Mouse (Mus musculus): Measurements from ENCODE around the gene Mgll. TPM values are rescaled to one million over a fixed set of nuclear protein-coding genes. Genes with fewer than 3 reads are reported as not detected.

Mgll gene
- polyA plus RNA-seq, 1 experiment: 152 TPM

- no peak overlapping the region for H3K27ac ChIP-seq (ENCODE audit: insufficient read depth, low read depth, low read length)
- no peaks in the 10 kb centered on the region for H3K36me3 ChIP-seq (ENCODE audit: control insufficient read depth, insufficient read depth, low read length)
- no peak for DNase-seq
- no peak overlapping the region for H3K4me3 ChIP-seq (ENCODE audit: insufficient read depth, low read depth, low read length)
- H3K27me3 ChIP-seq (replicated peaks; ENCODE audit: control insufficient read depth, insufficient read depth, low read length): no peaks in the 10 kb centered on the region
- H3K4me1 ChIP-seq (ENCODE audit: control insufficient read depth, insufficient read depth, low read length): peaks cover 3% of the 10 kb centered on the region; the same call in 1 of the 2 replicates
- no peak for TF ChIP-seq POLR2A (IDR thresholded peaks at IDR 0.05; ENCODE audit: low read depth, low read length)
- no peak for TF ChIP-seq CTCF (conservative IDR thresholded peaks at IDR 0.05; ENCODE audit: insufficient read depth, insufficient read length, low read depth, low read length)
- 86% methylated on average over 6 of the region's 6 CpGs for WGBS
These were observed 45.5 kb downstream of the Mgll start for GRCm38 (mm10) chr6:88769723-88770122.

DNA sequence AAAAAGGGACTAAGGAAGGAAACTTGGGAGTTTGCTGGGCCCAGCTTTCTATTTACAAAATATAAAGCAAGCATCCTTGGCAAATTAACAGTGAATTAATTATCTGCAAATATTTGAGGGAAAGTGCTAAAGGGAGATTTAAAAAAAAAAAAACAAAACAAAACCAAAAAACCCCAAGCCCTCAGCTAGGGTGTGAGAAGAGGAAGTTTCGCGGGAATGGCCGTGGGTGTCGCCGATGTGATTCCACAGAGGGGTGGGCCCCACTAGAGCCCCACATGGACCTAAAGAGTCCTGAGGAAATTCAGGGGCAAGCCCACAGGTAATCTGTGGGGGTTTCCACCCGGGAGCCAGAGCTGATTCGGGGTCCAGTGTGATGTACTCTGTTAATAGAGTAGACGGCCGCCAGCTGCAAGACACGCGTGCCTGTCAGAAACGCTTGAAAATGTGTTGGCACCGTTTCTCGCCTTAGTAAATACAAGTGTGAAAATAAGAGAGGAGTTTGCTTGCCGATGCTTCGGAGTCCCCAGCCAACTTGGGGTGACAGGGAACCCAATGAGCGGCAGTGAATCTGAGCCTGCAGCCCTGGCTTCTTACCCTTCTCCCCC is 46.2 kb downstream of the Mgll start:
- no peak for DNase-seq
- H3K4me1 ChIP-seq (ENCODE audit: control insufficient read depth, insufficient read depth, low read length): peaks cover 3% of the 10 kb centered on the region; the same call in 1 of the 2 replicates
- 75% methylated on average over 17 of the region's 17 CpGs for WGBS
- no peaks in the 10 kb centered on the region for H3K27me3 ChIP-seq (replicated peaks; ENCODE audit: control insufficient read depth, insufficient read depth, low read length)
- H3K4me3 ChIP-seq (ENCODE audit: insufficient read depth, low read depth, low read length): no peak overlapping the region
- H3K36me3 ChIP-seq (ENCODE audit: control insufficient read depth, insufficient read depth, low read length): no peaks in the 10 kb centered on the region
- no peak overlapping the region for H3K27ac ChIP-seq (ENCODE audit: insufficient read depth, low read depth, low read length)
- TF ChIP-seq POLR2A (IDR thresholded peaks at IDR 0.05; ENCODE audit: low read depth, low read length) (no peak), CTCF (conservative IDR thresholded peaks at IDR 0.05; ENCODE audit: insufficient read depth, insufficient read length, low read depth, low read length) (no peak)

GRCm38 (mm10) chr6:88770981-88771380 is 46.8 kb downstream of the Mgll start:
- WGBS: 95% methylated on average over 5 of the region's 5 CpGs
- TF ChIP-seq CTCF (conservative IDR thresholded peaks at IDR 0.05; ENCODE audit: insufficient read depth, insufficient read length, low read depth, low read length) (no peak), POLR2A (IDR thresholded peaks at IDR 0.05; ENCODE audit: low read depth, low read length) (no peak)

DNA sequence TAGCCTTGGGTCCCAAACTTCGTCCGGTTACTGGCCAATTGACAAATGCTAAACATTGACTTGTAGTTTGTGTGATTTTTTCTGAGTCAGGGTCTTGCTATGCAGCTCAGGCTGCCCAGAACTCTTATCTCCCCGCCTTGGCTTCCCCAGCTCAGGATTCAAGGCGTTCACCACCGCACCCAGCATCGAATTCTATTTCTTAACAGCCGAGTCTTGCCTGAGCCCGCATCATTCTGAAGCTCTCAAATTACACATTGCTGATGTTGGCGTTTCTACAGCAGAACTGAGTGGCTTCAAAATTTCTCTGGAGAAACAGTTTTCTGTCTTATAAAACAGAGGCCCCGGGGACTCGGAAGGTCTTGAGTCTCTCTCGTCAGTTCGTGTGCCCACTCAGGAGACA is 47.8 kb downstream of the Mgll start:
- TF ChIP-seq CTCF (conservative IDR thresholded peaks at IDR 0.05; ENCODE audit: insufficient read depth, insufficient read length, low read depth, low read length): no peak
- no peak for TF ChIP-seq POLR2A (IDR thresholded peaks at IDR 0.05; ENCODE audit: low read depth, low read length)
- no peak for DNase-seq
- 83% methylated on average over 13 of the region's 13 CpGs for WGBS
- Histone ChIP-seq H3K36me3 (ENCODE audit: control insufficient read depth, insufficient read depth, low read length) (no peaks in the 10 kb centered on the region), H3K27ac (ENCODE audit: insufficient read depth, low read depth, low read length) (no peak overlapping the region), H3K4me1 (ENCODE audit: control insufficient read depth, insufficient read depth, low read length) (peaks cover 3% of the 10 kb centered on the region; the same call in 1 of the 2 replicates), H3K27me3 (replicated peaks; ENCODE audit: control insufficient read depth, insufficient read depth, low read length) (no peaks in the 10 kb centered on the region), H3K4me3 (ENCODE audit: insufficient read depth, low read depth, low read length) (no peak overlapping the region)

More at GRCm38 (mm10) chr6:88770981-88771380, 46.8 kb downstream of the Mgll start:
- Histone ChIP-seq H3K4me3 (ENCODE audit: insufficient read depth, low read depth, low read length) (no peak overlapping the region), H3K27me3 (replicated peaks; ENCODE audit: control insufficient read depth, insufficient read depth, low read length) (no peaks in the 10 kb centered on the region), H3K4me1 (ENCODE audit: control insufficient read depth, insufficient read depth, low read length) (peaks cover 3% of the 10 kb centered on the region; the same call in 1 of the 2 replicates), H3K36me3 (ENCODE audit: control insufficient read depth, insufficient read depth, low read length) (no peaks in the 10 kb centered on the region), H3K27ac (ENCODE audit: insufficient read depth, low read depth, low read length) (no peak overlapping the region)
- no peak for DNase-seq

DNA sequence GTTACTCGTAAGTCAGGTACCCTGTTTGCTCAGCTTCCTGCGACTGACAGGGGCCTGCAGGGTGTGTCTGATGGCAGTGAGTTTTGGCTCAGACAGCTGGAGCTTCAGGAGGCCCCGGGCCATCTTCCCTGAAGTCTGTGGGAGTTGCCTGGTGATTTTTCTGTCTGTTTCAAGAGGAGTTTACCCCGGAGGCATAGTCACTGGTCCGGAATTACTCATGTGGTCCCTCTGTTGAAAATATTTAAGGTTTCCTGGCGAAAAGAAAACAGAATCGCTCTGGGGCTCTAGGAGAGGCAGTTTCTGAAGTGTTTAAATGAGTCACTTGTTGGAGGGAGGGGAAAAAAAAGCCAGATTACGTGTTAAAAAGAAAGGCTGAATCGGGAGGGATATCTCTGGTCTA is 49.8 kb downstream of the Mgll start:
- no peak overlapping the region for H3K27ac ChIP-seq (ENCODE audit: insufficient read depth, low read depth, low read length)
- TF ChIP-seq CTCF (conservative IDR thresholded peaks at IDR 0.05; ENCODE audit: insufficient read depth, insufficient read length, low read depth, low read length): no peak
- WGBS: 67% methylated on average over 9 of the region's 9 CpGs
- H3K27me3 ChIP-seq (replicated peaks; ENCODE audit: control insufficient read depth, insufficient read depth, low read length): no peaks in the 10 kb centered on the region
- H3K4me1 ChIP-seq (ENCODE audit: control insufficient read depth, insufficient read depth, low read length): 0 out of 2 replicates have a peak, but pooled peaks cover 3% of the 10 kb centered on the region
- H3K4me3 ChIP-seq (ENCODE audit: insufficient read depth, low read depth, low read length): no peak overlapping the region
- DNase-seq: no peak
- H3K36me3 ChIP-seq (ENCODE audit: control insufficient read depth, insufficient read depth, low read length): no peaks in the 10 kb centered on the region

DNA sequence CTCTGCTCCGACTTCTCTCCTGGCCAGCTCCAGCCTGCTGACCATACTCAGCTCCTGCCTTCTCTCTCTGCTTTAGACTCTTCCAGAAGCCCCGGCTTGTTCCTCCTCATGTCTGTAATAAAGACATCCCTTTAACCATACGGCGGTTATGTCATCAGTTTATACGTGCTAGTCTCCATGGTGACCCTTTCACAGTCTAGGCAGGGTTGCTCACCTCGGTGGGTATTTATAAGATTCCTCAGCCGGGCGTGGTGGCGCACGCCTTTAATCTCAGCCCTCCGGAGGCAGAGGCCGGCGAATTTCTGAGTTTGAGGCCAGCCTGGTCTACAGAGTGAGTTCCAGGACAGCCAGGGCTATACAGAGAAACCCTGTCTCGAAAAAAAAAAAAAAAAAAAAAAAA is 51.1 kb downstream of the Mgll start:
- Histone ChIP-seq H3K4me3 (ENCODE audit: insufficient read depth, low read depth, low read length) (no peak overlapping the region), H3K27ac (ENCODE audit: insufficient read depth, low read depth, low read length) (no peak overlapping the region), H3K36me3 (ENCODE audit: control insufficient read depth, insufficient read depth, low read length) (no peaks in the 10 kb centered on the region), H3K4me1 (ENCODE audit: control insufficient read depth, insufficient read depth, low read length) (0 out of 2 replicates have a peak, but pooled peaks cover 3% of the 10 kb centered on the region), H3K27me3 (replicated peaks; ENCODE audit: control insufficient read depth, insufficient read depth, low read length) (no peaks in the 10 kb centered on the region)
- 87% methylated on average over 14 of the region's 14 CpGs for WGBS
- DNase-seq: no peak
- TF ChIP-seq CTCF (conservative IDR thresholded peaks at IDR 0.05; ENCODE audit: insufficient read depth, insufficient read length, low read depth, low read length) (no peak), POLR2A (IDR thresholded peaks at IDR 0.05; ENCODE audit: low read depth, low read length) (no peak)

GRCm38 (mm10) chr6:88776336-88776923 is 52.2 kb downstream of the Mgll start:
- Histone ChIP-seq H3K4me1 (ENCODE audit: control insufficient read depth, insufficient read depth, low read length) (0 out of 2 replicates have a peak, but pooled peaks cover 3% of the 10 kb centered on the region), H3K27me3 (replicated peaks; ENCODE audit: control insufficient read depth, insufficient read depth, low read length) (no peaks in the 10 kb centered on the region), H3K27ac (ENCODE audit: insufficient read depth, low read depth, low read length) (no peak overlapping the region), H3K36me3 (ENCODE audit: control insufficient read depth, insufficient read depth, low read length) (no peaks in the 10 kb centered on the region), H3K4me3 (ENCODE audit: insufficient read depth, low read depth, low read length) (no peak overlapping the region)
- peak; percentile 41 for DNase-seq
- no peak for TF ChIP-seq POLR2A (IDR thresholded peaks at IDR 0.05; ENCODE audit: low read depth, low read length)
- TF ChIP-seq CTCF (conservative IDR thresholded peaks at IDR 0.05; ENCODE audit: insufficient read depth, insufficient read length, low read depth, low read length): no peak
- 40% methylated on average over 13 of the region's 13 CpGs for WGBS

All from kidney, adult 2 months (tissue).